Mouse (Mus musculus) brain, adult 2 months (tissue): ENCODE data around the gene Gpr12.
"Not testable (repeated sequence)": the region's sequence is repeated elsewhere in the genome, so short reads cannot be mapped to it uniquely, and the experiment has no call there.

Experiments used
- DNase-seq: peaks from one replicate; pipeline ENCODE4 v3.0.0; 2011; ENCODE audit warnings: low read depth, low spot score

Gene Gpr12

DNA sequence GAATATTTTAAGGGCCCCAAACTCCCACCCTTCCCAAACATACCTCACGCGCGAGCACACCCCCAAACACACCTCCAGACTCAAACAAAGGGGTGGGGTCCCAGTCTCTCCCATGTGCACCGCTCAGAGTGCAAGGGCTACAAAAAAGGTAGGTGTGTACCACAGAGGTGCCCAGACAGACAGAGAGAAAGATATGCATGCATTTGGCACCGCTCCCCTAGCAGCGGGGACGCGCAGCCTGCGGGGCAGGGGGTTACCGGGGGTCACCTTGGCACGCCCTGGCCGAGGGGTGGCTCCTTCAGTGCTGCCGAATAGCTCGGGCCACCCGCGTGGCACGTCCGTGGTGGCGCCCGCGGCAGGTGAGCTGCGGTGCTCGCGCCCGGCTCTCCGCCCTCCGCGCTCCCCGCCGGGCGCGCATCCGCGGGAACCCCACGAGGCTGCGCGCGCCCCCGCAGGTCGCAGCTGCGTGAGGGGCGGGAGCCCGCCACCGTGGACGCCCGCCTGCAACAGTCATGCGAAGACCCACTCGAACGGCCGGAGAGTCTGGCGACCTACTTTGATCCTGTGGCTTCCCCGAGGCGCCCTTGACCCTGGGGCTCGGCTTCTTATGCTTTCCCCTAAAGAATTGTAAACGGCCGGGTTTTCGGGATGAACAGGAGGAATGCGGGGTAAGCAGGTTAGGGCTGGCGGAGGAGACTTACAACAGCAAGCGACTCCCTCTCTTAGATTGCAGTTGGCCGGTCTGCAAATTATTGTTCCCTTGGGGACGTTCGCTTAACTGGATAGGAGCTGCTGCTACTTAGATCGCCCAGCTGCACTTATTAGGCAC is at the start of gene Gpr12:
Gpr12 (minus strand) TSS at position 762 of the 829 bp plus-strand sequence.
- peak; percentile 66 for DNase-seq

DNA sequence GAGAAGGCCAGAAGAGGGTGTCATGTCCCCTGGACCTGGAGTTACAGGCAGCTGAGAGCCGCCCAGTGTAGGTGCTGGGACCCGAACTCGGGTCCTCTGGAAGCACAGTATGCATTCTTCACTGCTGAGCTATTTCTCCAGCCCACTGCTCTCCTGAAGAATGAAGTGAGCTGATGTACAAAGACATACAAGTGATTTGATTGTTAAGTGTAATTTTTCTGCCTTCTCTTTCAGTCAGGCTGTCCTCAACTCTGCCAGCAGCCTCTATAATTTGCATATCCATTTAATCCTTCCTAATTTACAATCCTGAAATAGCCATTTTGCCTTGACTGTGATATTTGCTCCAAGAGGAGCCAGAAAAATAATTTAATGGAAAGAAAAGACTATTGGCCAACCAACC is 46.6 kb upstream of the Gpr12 start:
- DNase-seq, result no peak

DNA sequence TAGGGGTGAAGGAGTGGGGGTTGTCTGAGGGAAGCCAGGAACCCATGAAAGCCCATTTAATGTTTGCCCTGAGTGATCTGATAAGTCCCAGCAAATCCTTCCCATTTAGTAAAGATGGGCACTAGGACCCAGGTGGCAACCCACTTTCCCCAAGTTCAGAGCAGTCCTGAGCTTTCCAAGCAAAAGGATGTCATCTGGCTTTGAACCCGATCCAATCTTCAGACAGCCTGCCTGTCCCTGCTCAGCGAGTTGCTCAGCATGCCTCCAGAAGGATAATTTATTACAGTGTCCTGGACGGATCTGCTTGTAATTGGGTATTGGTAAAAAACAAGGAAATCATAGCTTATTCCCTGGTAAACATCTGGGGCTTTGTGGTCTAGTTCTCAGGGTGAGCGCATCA is 45.9 kb upstream of the Gpr12 start:
- DNase-seq, result peak; percentile 81

DNA sequence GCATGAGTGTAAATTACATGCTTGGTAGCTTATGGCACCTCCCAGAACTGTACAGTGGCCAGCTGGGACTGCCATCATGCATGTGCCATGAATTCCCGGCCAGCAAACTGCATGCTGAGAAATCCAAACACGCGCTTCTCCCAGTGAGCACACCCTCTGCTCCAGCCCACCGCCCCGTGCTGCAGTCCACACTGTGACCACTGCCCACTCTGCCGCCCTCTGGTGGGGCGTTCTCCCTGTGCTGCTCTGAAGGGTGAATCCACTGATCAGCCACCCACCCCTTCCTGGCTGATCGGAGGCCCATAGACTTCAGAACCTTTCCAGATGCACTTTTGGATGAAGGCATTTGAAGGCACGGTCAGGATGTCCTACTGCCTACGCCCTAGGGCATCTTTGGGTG is 44.6 kb upstream of the Gpr12 start:
- DNase-seq, result no peak

DNA sequence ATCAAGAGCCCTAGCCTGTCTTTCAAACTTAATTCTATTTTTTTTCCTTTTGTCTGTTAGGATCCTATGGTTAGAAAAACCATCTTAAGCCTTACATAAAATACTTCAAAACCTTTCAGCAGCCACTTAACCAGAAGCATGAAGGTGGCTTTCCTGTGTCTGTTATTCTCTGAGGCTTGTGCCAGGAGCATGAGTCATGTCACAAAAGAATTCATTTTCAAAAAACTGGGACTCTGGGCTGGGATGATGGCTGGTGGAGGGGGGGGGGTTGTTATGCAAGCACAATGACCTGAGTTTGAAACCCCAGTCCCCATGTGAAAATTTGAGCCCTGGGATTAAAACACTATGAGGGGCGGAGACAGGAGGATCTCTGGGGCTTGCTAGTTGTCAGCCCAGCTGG is 43.8 kb upstream of the Gpr12 start:
- DNase-seq, result peak; percentile 82

DNA sequence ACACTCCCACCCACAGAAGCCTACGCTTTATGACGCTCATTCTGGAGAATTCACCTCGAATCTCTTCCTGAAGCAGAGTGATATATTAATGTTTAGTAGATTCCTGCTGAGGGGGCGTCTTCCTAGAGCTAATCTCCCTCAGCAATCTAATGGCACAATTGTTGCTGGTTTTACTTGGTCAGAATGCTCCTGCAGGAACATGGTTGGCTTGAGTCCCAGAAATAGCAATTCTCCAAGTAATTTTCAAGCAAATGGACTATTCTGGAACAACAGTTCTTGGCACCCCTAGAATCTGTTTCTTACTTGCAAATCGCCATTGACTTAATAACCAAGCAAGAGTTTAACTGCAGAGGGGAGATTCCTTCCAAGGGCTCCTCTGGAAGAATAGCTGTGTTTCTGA is 42.9 kb upstream of the Gpr12 start:
- DNase-seq, result peak; percentile 77

DNA sequence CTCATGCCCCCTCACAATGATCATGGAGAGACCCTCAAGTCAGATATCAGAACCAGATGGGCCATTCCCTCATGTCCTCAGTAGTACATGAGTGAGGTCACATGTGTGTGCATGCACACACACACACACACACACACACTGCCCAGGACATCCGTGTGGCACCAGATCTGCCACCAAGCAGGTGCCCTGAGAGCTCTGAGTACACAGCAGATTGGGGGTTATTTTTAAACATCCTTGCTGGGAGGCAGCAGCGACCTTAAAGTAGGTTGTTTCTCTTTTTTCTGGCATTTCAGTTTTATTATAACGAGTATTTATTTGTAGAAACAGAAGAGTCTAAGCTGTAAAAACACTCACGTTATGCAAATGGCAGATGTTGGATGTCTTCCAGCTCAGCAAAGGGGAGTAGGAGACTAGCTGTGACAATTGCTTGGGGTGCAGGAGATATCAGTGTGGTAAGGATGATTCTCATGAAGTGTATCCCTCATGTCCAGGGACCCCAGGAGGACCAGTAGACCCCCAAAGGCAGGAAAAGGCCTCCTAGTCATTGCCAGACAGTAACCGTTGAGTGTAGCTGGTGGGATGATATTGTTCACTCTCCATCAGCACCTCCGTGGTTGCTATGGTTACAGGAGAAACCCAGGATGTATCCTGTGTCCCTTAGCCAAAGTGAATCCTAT is 40.7 kb upstream of the Gpr12 start:
- DNase-seq, result peak; percentile 89

DNA sequence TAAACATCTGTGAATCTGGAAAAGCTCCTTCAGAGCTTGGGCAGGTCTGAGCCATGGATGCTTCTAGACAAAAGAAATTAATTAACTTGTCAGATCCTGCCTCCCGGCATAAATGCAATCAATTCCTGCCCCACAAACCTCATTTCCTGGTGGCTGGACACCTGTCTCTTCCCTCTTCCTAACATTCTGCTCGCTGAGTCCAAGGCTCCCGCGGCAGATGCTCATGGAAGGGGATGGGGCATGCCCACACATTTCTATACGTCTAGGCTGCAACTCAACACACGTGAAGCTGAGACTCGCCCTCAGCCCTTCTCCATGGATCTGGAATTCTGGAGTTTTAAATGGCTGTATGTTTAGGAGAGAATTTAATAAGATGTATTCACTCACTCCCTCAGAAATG is 26.8 kb upstream of the Gpr12 start:
- DNase-seq, result peak; percentile 25

DNA sequence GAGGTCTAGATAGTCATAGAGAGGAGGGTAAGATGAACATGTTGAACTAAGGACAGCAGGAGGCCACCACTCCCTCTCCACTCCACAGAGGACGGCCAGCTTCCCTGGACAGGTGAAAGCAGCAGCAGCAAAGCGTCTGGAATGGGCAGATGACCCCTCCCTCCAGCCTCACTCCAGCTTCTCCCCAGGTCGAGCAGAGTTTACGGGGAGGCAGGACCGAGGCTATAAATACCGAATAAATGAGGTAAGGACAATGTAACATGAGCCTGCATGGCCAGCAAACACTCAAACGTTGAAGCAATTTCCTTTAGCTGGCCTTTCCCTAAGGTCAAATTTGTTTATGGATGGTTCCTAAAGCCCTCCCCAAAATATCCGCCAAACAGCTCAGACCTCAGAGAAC is 26.0 kb upstream of the Gpr12 start:
- no peak for DNase-seq

DNA sequence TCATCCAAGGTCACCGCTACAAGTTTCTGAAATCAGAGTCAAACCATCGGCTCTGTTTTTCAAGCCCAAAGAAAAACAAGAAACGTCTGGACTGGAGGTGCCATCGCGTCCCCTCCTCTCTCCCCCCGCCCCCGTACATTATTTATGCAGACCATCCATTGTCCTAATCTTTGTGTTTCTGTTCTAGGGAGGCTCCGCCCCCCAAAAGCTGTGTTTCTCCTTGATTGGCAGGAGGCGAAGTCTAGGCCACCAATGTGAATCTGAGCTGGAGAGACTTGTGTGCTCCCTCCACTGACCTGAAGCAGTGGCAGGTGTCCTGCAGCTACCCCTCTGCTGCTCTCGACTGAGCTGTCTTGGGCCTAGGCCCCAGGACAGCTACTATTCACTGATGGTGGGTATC is 24.6 kb upstream of the Gpr12 start:
- DNase-seq, result no peak

DNA sequence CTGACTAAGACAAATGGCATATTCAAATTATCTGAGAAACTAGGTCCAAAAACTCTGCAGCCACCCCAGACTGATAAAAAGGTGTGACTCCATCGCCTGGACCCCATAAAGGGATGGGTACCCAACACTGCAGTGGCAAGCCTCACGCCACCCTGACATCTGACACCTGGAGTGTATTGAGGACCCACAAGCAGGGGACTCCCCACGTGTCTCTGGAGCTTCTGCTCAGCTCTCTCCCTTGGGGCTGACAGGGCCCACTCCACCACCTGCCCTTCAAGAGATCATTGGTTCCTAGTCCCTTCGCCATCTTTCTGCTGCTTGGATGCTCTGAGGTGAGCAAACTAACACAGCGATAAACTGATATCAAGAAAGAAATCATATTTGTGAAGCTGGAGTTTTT is 22.8 kb upstream of the Gpr12 start:
- no peak for DNase-seq

DNA sequence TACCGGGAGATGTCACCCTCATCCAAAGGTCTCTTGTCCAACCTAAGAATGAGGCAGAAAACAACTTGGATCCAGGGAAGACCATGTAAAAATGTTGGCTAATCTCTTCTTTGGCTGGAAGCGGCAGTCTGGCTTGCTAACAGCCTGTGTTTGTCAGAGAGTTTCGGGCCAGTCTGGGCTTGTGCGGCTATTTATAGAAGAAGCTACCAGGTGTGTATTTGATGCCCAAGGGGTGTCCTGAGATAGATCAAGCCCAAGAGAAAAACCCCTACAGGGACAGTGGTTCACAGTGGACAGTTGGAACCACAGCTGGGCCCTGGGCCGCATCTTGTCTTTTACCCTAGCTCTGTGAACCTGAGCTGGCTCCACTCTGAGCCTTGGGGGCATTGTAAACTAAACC is 21.9 kb upstream of the Gpr12 start:
- no peak for DNase-seq

DNA sequence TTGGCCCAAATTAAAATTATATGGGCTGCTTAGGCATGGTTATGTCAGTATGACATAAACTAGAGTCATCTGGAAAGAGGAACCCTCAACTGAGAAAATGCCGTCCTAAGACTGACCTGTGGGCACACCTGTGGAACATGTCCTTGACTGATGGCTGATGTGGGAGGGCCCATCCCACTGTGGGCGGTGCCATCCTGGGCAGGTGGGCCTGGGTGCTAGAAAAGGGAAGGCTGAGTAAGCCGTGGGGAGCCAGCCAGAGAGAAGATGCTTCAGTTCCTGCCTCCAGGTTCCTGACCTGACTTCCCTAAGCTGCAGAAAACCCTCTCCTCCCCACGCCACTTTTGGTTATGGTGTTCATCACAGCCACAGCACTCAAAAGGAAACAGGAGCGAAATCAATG is 21.2 kb upstream of the Gpr12 start:
- DNase-seq, result no peak

DNA sequence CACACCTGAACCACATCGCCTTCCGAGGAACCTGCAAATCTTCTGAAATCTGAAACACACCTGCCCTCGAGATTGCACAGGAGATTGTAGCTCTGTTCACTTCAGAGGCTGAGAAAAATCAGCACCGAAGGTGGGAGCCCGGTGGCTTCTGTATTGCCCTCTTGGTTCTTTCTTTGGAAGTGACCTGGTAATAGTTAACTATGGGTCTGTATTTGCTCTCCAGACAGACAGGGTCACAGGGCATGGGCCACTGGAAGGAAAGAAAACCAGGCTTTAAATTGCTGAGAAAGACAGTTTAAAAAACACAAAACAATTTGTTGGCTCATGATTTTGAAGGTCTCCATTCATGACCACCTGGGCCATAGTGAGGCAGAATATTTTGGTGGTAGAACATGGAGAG is 14.9 kb upstream of the Gpr12 start:
- no peak for DNase-seq

DNA sequence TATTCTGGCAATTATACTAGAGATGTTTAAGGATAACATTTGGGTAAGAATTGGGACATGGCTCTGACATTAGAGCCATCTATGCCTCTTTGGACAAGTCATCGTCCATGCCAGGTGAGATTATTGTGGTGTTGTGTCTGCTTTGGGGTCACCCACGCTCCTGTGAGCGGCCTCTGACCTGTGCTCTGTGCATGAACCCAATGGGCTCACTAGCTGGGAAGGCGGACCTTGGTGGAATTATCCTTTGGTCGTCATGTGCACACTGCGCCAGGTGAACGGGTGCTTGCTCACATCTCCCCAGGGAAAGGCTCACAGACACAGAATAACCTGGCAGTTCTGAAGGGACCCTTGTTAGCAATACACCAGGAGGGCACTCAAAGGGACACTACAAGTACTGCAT is 14.2 kb upstream of the Gpr12 start:
- DNase-seq, result not testable (repeated sequence)

DNA sequence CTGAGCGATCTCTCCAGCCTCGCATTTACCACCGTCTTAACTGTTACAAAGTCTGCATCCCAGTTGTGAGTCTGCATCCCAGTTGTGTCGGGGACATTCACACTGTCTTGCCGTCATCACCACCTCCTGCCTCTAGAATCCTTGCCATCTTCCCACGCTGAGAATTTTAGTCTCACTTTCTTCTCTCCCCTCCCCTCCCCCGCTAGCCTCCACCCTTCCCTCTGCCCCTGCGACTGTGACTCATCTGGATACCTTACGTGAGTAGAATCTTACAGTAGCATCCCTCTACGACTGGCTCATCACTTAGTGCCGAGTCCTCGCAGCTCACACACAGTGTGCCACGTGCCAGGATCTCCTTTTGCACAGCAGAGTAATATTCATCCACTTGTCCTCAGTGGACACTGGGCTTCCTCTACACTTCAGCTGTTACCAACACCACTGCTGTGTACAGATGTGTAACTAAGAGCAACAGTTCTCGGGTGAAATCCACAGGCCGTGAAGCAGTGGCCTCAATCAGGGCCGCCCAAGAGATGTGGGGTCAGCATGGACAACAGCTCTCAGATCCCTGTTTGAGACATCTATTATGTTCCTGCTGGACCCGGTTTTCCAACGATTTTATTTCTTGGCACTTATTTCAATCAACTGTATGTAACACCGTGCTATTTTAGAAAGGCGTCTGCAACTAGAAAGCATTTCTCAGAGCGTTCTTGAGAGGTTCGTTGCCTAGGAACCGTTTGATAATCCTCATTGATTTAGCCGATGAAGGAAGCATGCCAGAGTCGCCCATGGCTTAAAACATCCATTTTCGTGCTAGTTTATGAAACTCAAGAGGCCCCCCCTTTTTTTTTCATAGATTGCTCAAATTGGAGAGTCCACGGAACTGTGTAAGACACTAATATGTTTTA is 13.4 kb upstream of the Gpr12 start:
- DNase-seq, result peak; percentile 72

DNA sequence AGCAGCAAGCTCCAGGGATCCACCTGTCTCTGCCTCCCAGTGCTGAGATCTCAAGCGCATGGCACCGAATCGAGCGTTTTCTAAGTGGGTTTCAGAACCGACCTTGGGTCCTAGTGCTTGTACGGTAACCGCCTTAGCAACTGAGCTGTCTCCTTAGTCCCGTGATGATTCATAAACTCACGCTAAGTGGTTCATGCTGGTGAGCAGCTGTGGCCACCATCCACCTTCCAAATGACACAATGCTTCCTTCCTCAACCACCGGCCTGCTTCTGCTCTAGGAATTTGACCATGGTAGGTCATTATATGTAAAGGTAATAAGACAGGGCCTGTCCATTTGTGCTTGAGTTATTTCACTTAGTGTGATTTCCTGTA is 12.4 kb upstream of the Gpr12 start:
- DNase-seq, result peak; percentile 25

DNA sequence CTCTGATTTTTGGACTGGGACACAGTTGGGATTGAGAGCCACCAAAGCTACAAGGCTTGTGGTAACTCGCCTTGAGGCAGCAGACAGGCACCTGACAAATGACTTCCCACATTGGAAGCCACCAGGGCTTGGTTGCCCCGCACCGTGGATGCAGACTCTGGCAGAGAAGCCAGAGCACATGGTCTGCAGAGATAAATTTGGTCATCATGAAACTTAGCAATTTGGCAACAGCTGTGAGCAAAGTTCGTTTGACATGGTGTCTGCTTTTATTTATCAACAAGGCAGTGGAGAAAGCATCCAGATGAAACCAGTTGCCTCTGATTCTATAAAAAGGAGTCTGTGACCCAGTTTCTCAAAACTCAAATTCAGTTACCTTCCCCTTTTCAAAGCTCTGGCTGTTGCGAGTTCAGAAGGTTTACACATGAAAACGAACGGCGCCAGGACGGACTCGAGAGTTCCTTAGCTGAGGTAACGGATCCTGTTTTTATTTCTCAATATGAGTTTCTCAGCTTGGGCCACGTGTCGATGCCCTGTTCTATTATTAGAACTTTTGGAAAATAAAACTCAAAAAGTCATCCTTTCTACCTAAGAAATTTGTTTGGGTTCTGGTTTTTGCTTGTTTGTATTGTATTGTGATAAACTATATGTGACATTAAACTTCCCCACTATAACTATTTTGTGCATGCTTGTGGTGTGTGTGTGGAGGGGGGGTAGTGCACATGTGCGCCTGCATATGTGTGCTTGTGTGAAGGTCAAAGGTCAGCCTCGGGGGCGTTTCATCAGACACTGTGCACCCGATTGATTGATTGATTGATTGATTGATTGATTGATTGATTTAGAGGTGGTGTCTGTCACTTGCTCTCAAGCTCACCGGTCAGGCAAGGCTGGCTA is 11.8 kb upstream of the Gpr12 start:
- peak; percentile 28 for DNase-seq

DNA sequence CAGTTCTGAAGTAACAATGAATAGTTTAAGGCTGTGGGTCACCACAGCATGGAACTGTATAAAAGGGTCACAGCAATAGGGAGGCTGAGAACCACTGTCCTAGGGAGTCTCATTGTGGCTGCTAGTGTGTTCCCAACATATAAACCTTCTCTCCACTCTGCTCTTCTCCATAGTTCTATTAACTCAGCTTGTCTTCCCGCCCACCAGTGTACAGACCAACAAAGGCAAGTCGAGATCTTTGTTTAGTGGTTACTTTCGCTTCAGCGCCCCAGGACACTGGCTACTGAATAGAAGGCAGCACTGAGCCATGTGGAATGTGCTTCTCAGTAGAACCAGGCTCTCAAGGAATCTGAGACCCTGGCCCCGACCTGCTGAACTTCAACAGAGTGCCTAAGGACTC is 7.5 kb upstream of the Gpr12 start:
- DNase-seq, result no peak

DNA sequence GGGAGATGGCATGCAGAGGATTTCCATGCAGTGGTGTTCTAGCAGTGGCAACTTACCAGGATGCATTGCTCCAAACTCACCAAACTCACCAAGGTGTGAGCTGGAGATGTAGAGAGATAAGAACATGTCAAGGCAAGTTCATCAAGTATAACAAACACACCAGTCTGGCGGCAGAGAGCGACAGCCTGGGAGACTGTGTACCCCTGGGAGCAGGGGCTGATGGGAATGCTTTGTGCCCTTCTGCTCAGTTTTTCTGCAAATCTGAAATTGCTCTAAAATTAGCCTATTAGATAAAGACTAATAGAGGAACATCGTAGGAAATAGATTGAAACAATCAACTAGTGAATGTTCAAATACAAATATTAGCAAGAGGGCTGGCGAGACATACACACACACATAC is 6.6 kb upstream of the Gpr12 start:
- DNase-seq, result no peak

DNA sequence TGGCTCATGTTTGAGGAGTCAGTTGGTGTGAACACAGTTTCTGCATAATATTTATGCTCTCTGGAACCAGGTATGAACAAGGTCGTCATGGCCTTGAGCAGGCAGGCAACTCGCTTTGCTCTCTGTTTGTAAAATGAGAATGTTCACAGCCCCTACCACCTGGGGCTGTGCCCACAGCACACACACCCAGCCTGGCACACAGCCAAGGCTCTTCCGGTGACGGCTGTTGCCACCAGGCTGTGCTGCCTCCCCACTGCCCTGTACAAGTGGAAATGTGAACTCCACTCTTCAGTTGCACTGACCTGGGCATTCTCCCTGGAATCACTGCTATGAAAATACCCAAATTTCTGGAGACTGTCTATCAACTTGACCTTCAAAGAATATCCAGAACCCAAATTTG is 5.9 kb upstream of the Gpr12 start:
- no peak for DNase-seq
